Mouse (Mus musculus) erythroblast, embryonic 14.5 days (primary cell): Measurements from ENCODE around the gene Tubb2b.

ENCODE experiments used
- GATA1 ChIP-seq: IDR thresholded peaks from 2 replicates; pipeline ENCODE4 v1.6.1; 2012; ENCODE audit warnings: low read length, inconsistent platforms, mixed read lengths
- TAL1 ChIP-seq: IDR thresholded peaks from 3 replicates; pipeline ENCODE4 v1.6.1; 2012; ENCODE audit warnings: low read length, inconsistent platforms, mixed read lengths

DNA sequence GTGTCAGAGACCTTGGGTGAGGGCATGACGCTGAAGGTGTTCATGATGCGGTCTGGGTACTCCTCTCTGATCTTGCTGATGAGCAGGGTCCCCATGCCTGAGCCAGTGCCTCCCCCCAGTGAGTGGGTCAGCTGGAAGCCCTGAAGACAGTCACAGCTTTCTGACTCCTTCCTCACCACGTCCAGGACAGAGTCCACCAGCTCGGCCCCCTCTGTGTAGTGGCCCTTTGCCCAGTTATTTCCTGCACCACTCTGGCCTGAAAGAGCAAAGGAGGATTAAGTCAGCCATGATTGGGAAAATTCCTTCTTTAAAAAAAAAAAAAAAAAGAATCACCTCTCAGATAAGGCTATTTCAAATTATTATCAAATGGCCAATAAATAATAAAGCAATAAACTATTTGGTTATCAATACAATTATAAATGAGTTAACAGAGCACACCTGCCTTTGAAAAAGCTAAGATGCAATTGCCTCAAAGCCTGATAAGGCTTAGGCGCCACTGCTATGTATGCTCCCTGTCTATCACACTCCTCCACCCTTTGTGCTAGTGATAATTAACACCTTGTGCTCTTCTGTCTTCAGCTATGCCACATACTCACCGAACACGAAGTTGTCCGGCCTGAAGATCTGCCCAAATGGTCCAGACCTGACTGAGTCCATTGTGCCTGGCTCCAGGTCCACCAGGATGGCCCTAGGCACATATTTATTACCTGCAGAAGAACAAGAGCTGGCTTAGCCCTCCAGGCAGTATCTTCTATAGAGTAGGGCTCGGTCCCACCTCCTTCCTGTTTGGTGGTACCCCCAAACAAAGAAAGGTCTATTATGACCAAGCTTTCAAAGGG, 1.8 kb downstream of the Tubb2b start:
- TF ChIP-seq GATA1 (no peak), TAL1 (no peak)
